Mouse (Mus musculus) ovary, adult 18-20 months (tissue): ENCODE results near the gene Slc2a5.

Source experiments
- DNase-seq: peaks from one replicate; pipeline ENCODE4 v3.0.0; 2022; ENCODE audit warnings: low spot score, mixed read lengths

The Slc2a5 gene

GRCm38 (mm10) chr4:150119055-150119454 lies at the start of gene Slc2a5:
Gene Slc2a5 (plus strand): TSS chr4:150119283.
- no peak for DNase-seq

- DNase-seq, result no peak
These were observed 48.9 kb upstream of the Slc2a5 start for GRCm38 (mm10) chr4:150070136-150070535.

- DNase-seq, result no peak
These were observed 46.5 kb upstream of the Slc2a5 start for GRCm38 (mm10) chr4:150072416-150073101.

GRCm38 (mm10) chr4:150073102-150073473 lies 46.0 kb upstream of the Slc2a5 start:
- DNase-seq, result no peak

GRCm38 (mm10) chr4:150075350-150075749 lies 43.7 kb upstream of the Slc2a5 start:
- no peak for DNase-seq

- DNase-seq, result no peak
These were observed 42.9 kb upstream of the Slc2a5 start for GRCm38 (mm10) chr4:150076147-150076546.

- DNase-seq, result no peak
These were observed 40.4 kb upstream of the Slc2a5 start for GRCm38 (mm10) chr4:150078646-150079045.

GRCm38 (mm10) chr4:150079244-150079643 lies 39.8 kb upstream of the Slc2a5 start:
- no peak for DNase-seq

GRCm38 (mm10) chr4:150080330-150080967 lies 38.6 kb upstream of the Slc2a5 start:
- no peak for DNase-seq

GRCm38 (mm10) chr4:150085366-150085765 lies 33.7 kb upstream of the Slc2a5 start:
- no peak for DNase-seq

GRCm38 (mm10) chr4:150086841-150087160 lies 32.3 kb upstream of the Slc2a5 start:
- DNase-seq, result no peak

- peak; percentile 91 for DNase-seq
These were observed 31.8 kb upstream of the Slc2a5 start, which contains the start of gene Gpr157 for GRCm38 (mm10) chr4:150087161-150087889. Gene Gpr157 (plus strand): TSS chr4:150087365.

- DNase-seq, result no peak
These were observed 31.1 kb upstream of the Slc2a5 start for GRCm38 (mm10) chr4:150087890-150088530.

GRCm38 (mm10) chr4:150089121-150089520 lies 30.0 kb upstream of the Slc2a5 start:
- no peak for DNase-seq

- no peak for DNase-seq
These were observed 27.0 kb upstream of the Slc2a5 start for GRCm38 (mm10) chr4:150091887-150092582.

- DNase-seq, result no peak
These were observed 26.5 kb upstream of the Slc2a5 start for GRCm38 (mm10) chr4:150092583-150092902.

GRCm38 (mm10) chr4:150093560-150094462 lies 25.3 kb upstream of the Slc2a5 start:
- no peak for DNase-seq

- DNase-seq, result no peak
These were observed 24.7 kb upstream of the Slc2a5 start for GRCm38 (mm10) chr4:150094463-150094789.

- no peak for DNase-seq
These were observed 22.8 kb upstream of the Slc2a5 start for GRCm38 (mm10) chr4:150096309-150096708.

- no peak for DNase-seq
These were observed 21.2 kb upstream of the Slc2a5 start for GRCm38 (mm10) chr4:150097847-150098246.

- DNase-seq, result no peak
These were observed 20.2 kb upstream of the Slc2a5 start for GRCm38 (mm10) chr4:150098880-150099279.
